Mouse (Mus musculus): ENCODE results near the gene Spag17.

Spag17 gene

GRCm38 (mm10) chr3:99964345-99964744 lies 79.1 kb downstream of the Spag17 start:
- no peak for DNase-seq (ENCODE audit: low read depth, low spot score)

GRCm38 (mm10) chr3:99965863-99966262 lies 80.7 kb downstream of the Spag17 start:
- peak; percentile 88 for DNase-seq (ENCODE audit: low read depth, low spot score)

GRCm38 (mm10) chr3:99966285-99966684 lies 81.1 kb downstream of the Spag17 start:
- DNase-seq (ENCODE audit: low read depth, low spot score) = peak; percentile 88

- no peak for DNase-seq (ENCODE audit: low read depth, low spot score)
Measured at GRCm38 (mm10) chr3:99970766-99971165, 85.6 kb downstream of the Spag17 start.

- DNase-seq (ENCODE audit: low read depth, low spot score) = no peak
Measured at GRCm38 (mm10) chr3:99981046-99981445, 95.8 kb downstream of the Spag17 start.

GRCm38 (mm10) chr3:100004676-100005075 lies 119.5 kb downstream of the Spag17 start:
- DNase-seq (ENCODE audit: low read depth, low spot score) = no peak

- no peak for DNase-seq (ENCODE audit: low read depth, low spot score)
Measured at GRCm38 (mm10) chr3:100009807-100010206, 124.6 kb downstream of the Spag17 start.

GRCm38 (mm10) chr3:100014110-100014509 lies 128.9 kb downstream of the Spag17 start:
- DNase-seq (ENCODE audit: low read depth, low spot score) = no peak

GRCm38 (mm10) chr3:100031291-100031690 lies 146.1 kb downstream of the Spag17 start:
- peak; percentile 50 for DNase-seq (ENCODE audit: low read depth, low spot score)

GRCm38 (mm10) chr3:100032969-100033368 lies 147.8 kb downstream of the Spag17 start:
- DNase-seq (ENCODE audit: low read depth, low spot score) = no peak

- DNase-seq (ENCODE audit: low read depth, low spot score) = peak; percentile 49
Measured at GRCm38 (mm10) chr3:100034366-100034956, 149.3 kb downstream of the Spag17 start.

GRCm38 (mm10) chr3:100035097-100035496 lies 149.9 kb downstream of the Spag17 start:
- no peak for DNase-seq (ENCODE audit: low read depth, low spot score)

- no peak for DNase-seq (ENCODE audit: low read depth, low spot score)
Measured at GRCm38 (mm10) chr3:100036846-100037245, 151.6 kb downstream of the Spag17 start.

GRCm38 (mm10) chr3:100074406-100074805 lies 189.2 kb downstream of the Spag17 start:
- no peak for DNase-seq (ENCODE audit: low read depth, low spot score)

GRCm38 (mm10) chr3:100102386-100103092 lies 217.3 kb downstream of the Spag17 start:
- no peak for DNase-seq (ENCODE audit: low read depth, low spot score)

- DNase-seq (ENCODE audit: low read depth, low spot score) = no peak
Measured at GRCm38 (mm10) chr3:100106736-100107135, 221.5 kb downstream of the Spag17 start.

- DNase-seq (ENCODE audit: low read depth, low spot score) = no peak
Measured at GRCm38 (mm10) chr3:100118681-100119080, 233.5 kb downstream of the Spag17 start.

- DNase-seq (ENCODE audit: low read depth, low spot score) = no peak
Measured at GRCm38 (mm10) chr3:100121961-100122360, 236.8 kb downstream of the Spag17 start.

GRCm38 (mm10) chr3:100122445-100122844 lies 237.2 kb downstream of the Spag17 start:
- DNase-seq (ENCODE audit: low read depth, low spot score) = no peak

- DNase-seq (ENCODE audit: low read depth, low spot score) = no peak
Measured at GRCm38 (mm10) chr3:100160682-100161445, 275.7 kb downstream of the Spag17 start.

GRCm38 (mm10) chr3:100161665-100162314 lies 276.6 kb downstream of the Spag17 start:
- peak; percentile 1 for DNase-seq (ENCODE audit: low read depth, low spot score)
